Mouse (Mus musculus): ENCODE results near the gene D630045J12Rik. TPM values are rescaled to one million over a fixed set of nuclear protein-coding genes. Genes with fewer than 3 reads are reported as not detected.

The D630045J12Rik gene
- total and polyA plus RNA-seq, 3 experiments: 2.5 to 6.2 TPM; not detected in 1

GRCm38 (mm10) chr6:38207621-38208020, 46.2 kb downstream of the D630045J12Rik start:
- no peak overlapping the region for H3K4me3 ChIP-seq (ENCODE audit: control insufficient read depth in 1 of 2, insufficient read depth in 1 of 2, low read depth in 2 of 2, low read length in 2 of 2)
- H3K9ac ChIP-seq (ENCODE audit: control insufficient read depth, low read depth, low read length, poor library complexity, severe bottlenecking): no peak overlapping the region
- H3K79me2 ChIP-seq (ENCODE audit: control insufficient read depth, insufficient read depth, low read length, poor library complexity): no peaks in the 10 kb centered on the region
- H3K27ac ChIP-seq (ENCODE audit: control insufficient read depth, low read depth, low read length): no peak overlapping the region
- no peaks in the 10 kb centered on the region for H3K36me3 ChIP-seq (ENCODE audit: control insufficient read depth in 1 of 2, insufficient read depth in 2 of 2, low read length in 2 of 2)
- no peaks in the 10 kb centered on the region for H3K4me1 ChIP-seq (ENCODE audit: control insufficient read depth in 1 of 2, insufficient read depth in 2 of 2, low read length in 2 of 2)
- no peak for DNase-seq (ENCODE audit: low read depth, low spot score)
- no peaks in the 10 kb centered on the region for H3K9me3 ChIP-seq (replicated peaks; ENCODE audit: insufficient read depth, low read length)
- no peak for TF ChIP-seq MXI1 (IDR thresholded peaks at IDR 0.05; ENCODE audit: low read depth, low read length)
- no peak for TF ChIP-seq TAL1 (IDR thresholded peaks at IDR 0.05; ENCODE audit: low read length)
- TF ChIP-seq GABPA (IDR thresholded peaks at IDR 0.05; ENCODE audit: low read depth, low read length): no peak
- no peak for TF ChIP-seq POLR2A (IDR thresholded peaks at IDR 0.05; ENCODE audit: control insufficient read depth in 1 of 2, insufficient read depth in 1 of 2, low read depth in 1 of 2, low read length in 2 of 2, poor library complexity in 1 of 2)
- no peak for TF ChIP-seq ETS1 (IDR thresholded peaks at IDR 0.05; ENCODE audit: low read depth, low read length)
- no peak for TF ChIP-seq CHD2 (IDR thresholded peaks at IDR 0.05; ENCODE audit: low read length)
- TF ChIP-seq EP300 (IDR thresholded peaks at IDR 0.05; ENCODE audit: low read depth in 1 of 2, low read length in 2 of 2): no peak
- TF ChIP-seq ZC3H11A (IDR thresholded peaks at IDR 0.05; ENCODE audit: low read depth, low read length): no peak
- no peaks in the 10 kb centered on the region for H3K27me3 ChIP-seq (ENCODE audit: control insufficient read depth in 1 of 2, insufficient read depth in 2 of 2, low read length in 2 of 2)

GRCm38 (mm10) chr6:38206941-38207531, 46.8 kb downstream of the D630045J12Rik start:
- no peak for TF ChIP-seq JUND (IDR thresholded peaks at IDR 0.05; ENCODE audit: low read depth, low read length)
- no peak for TF ChIP-seq KAT2A (conservative IDR thresholded peaks at IDR 0.05; ENCODE audit: low read depth, low read length)
- TF ChIP-seq SIN3A (IDR thresholded peaks at IDR 0.05; ENCODE audit: low read length): no peak
- TF ChIP-seq ZNF384 (IDR thresholded peaks at IDR 0.05; ENCODE audit: low read depth, low read length): no peak
- no peak for TF ChIP-seq TCF12 (IDR thresholded peaks at IDR 0.05; ENCODE audit: low read depth, low read length)
- Histone ChIP-seq H3K4me1 (ENCODE audit: control insufficient read depth in 1 of 2, insufficient read depth in 2 of 2, low read length in 2 of 2) (no peaks in the 10 kb centered on the region), H3K79me2 (ENCODE audit: control insufficient read depth, insufficient read depth, low read length, poor library complexity) (no peaks in the 10 kb centered on the region), H3K9me3 (replicated peaks; ENCODE audit: insufficient read depth, low read length) (no peaks in the 10 kb centered on the region), H3K4me3 (ENCODE audit: control insufficient read depth in 1 of 2, insufficient read depth in 1 of 2, low read depth in 2 of 2, low read length in 2 of 2) (no peak overlapping the region), H3K9ac (ENCODE audit: control insufficient read depth, low read depth, low read length, poor library complexity, severe bottlenecking) (no peak overlapping the region), H3K27ac (ENCODE audit: control insufficient read depth, low read depth, low read length) (no peak overlapping the region), H3K27me3 (ENCODE audit: control insufficient read depth in 1 of 2, insufficient read depth in 2 of 2, low read length in 2 of 2) (no peaks in the 10 kb centered on the region), H3K36me3 (ENCODE audit: control insufficient read depth in 1 of 2, insufficient read depth in 2 of 2, low read length in 2 of 2) (no peaks in the 10 kb centered on the region)
- DNase-seq (ENCODE audit: low read depth, low spot score): no peak

GRCm38 (mm10) chr6:38205375-38205774, 48.4 kb downstream of the D630045J12Rik start:
- no peaks in the 10 kb centered on the region for H3K4me1 ChIP-seq (ENCODE audit: control insufficient read depth in 1 of 2, insufficient read depth in 2 of 2, low read length in 2 of 2)
- no peaks in the 10 kb centered on the region for H3K27me3 ChIP-seq (ENCODE audit: control insufficient read depth in 1 of 2, insufficient read depth in 2 of 2, low read length in 2 of 2)
- no peaks in the 10 kb centered on the region for H3K79me2 ChIP-seq (ENCODE audit: control insufficient read depth, insufficient read depth, low read length, poor library complexity)
- H3K9me3 ChIP-seq (replicated peaks; ENCODE audit: insufficient read depth, low read length): no peaks in the 10 kb centered on the region
- no peaks in the 10 kb centered on the region for H3K36me3 ChIP-seq (ENCODE audit: control insufficient read depth in 1 of 2, insufficient read depth in 2 of 2, low read length in 2 of 2)
- H3K27ac ChIP-seq (ENCODE audit: control insufficient read depth, low read depth, low read length): no peak overlapping the region
- no peak for DNase-seq (ENCODE audit: low read depth, low spot score)
- no peak for TF ChIP-seq SIN3A (IDR thresholded peaks at IDR 0.05; ENCODE audit: low read length)
- H3K9ac ChIP-seq (ENCODE audit: control insufficient read depth, low read depth, low read length, poor library complexity, severe bottlenecking): no peak overlapping the region
- H3K4me3 ChIP-seq (ENCODE audit: control insufficient read depth in 1 of 2, insufficient read depth in 1 of 2, low read depth in 2 of 2, low read length in 2 of 2): no peak overlapping the region
